Mouse (Mus musculus) CH12.LX (cell line): ENCODE data around the gene Fez2. TPM values are rescaled to one million over a fixed set of nuclear protein-coding genes. Genes with fewer than 3 reads are reported as not detected.

Experiments
- DNase-seq: peaks from one replicate; pipeline ENCODE4 v3.0.0-alpha.2; 2013; ENCODE audit errors: extremely low read depth
- H3K27ac ChIP-seq: 2 replicates; pipeline ENCODE4 v1.5.1; 2012; ENCODE audit warnings: low read depth, mild to moderate bottlenecking, control low read depth, moderate library complexity; ENCODE audit not compliant: insufficient read depth
- H3K27me3 ChIP-seq: replicated peaks from 2 replicates; pipeline ENCODE3; 2012; ENCODE audit warnings: inconsistent platforms
- H3K36me3 ChIP-seq, 2 experiments: replicated peaks in 1 of 2; 2 replicates each; pipeline versions ENCODE3 to v1.6.1; 2012; ENCODE audit warnings: inconsistent platforms in 1 of 2, low read length in 1 of 2, mild to moderate bottlenecking in 1 of 2, mixed read lengths in 1 of 2, moderate library complexity in 1 of 2; ENCODE audit not compliant: control insufficient read depth in 1 of 2, insufficient read depth in 1 of 2
- H3K4me1 ChIP-seq, 2 experiments: 2 replicates each; pipeline ENCODE4 v1.6.1; 2012; ENCODE audit warnings: inconsistent platforms in 1 of 2, moderate library complexity in 1 of 2; ENCODE audit not compliant: insufficient read depth in 2 of 2, control insufficient read depth in 1 of 2
- H3K4me2 ChIP-seq: 2 replicates; pipeline ENCODE4 v1.6.1; 2012; ENCODE audit warnings: low read depth, mild to moderate bottlenecking, control low read depth; ENCODE audit not compliant: poor library complexity, insufficient read depth, severe bottlenecking
- H3K4me3 ChIP-seq, 3 experiments: fragments of 150-350 bp in 1 of 3; sonication (generic) in 1 of 3; replicated peaks in 1 of 3; 2 replicates each; pipeline versions ENCODE3 to v1.5.1; 2011 to 2012; ENCODE audit warnings: low read depth in 2 of 3, low read length in 2 of 3, mild to moderate bottlenecking in 2 of 3, moderate library complexity in 2 of 3, control low read depth in 1 of 3, improper control_type of control experiment in 1 of 3, inconsistent platforms in 1 of 3, mixed read lengths in 1 of 3; ENCODE audit not compliant: poor library complexity in 1 of 3
- H3K79me2 ChIP-seq: replicated peaks from 2 replicates; pipeline ENCODE4 v1.6.1; 2012; ENCODE audit warnings: mild to moderate bottlenecking, moderate library complexity; ENCODE audit not compliant: control insufficient read depth, poor library complexity, insufficient read depth, severe bottlenecking; ENCODE audit errors: extremely low read depth
- H3K9ac ChIP-seq: 2 replicates; pipeline ENCODE4 v1.6.1; 2012; ENCODE audit warnings: low read depth, mild to moderate bottlenecking, control low read depth, moderate library complexity; ENCODE audit not compliant: insufficient read depth
- H3K9me3 ChIP-seq: replicated peaks from 2 replicates; pipeline ENCODE3; 2012; ENCODE audit warnings: low read length, inconsistent platforms, mixed read lengths
- CTCF ChIP-seq, 2 experiments: IDR thresholded peaks in 1 of 2; conservative IDR thresholded peaks in 1 of 2; 2 replicates each; pipeline ENCODE4 v1.5.1; 2011 to 2012; ENCODE audit warnings: low read depth in 2 of 2, low read length in 2 of 2, improper control_type of control experiment in 1 of 2, inconsistent platforms in 1 of 2, mild to moderate bottlenecking in 1 of 2, moderate library complexity in 1 of 2
- E2F4 ChIP-seq: IDR thresholded peaks from 2 replicates; pipeline ENCODE4 v1.6.1; 2011; ENCODE audit warnings: low read depth, low read length, improper control_type of control experiment; ENCODE audit not compliant: insufficient replicate concordance
- ELF1 ChIP-seq: IDR thresholded peaks from 2 replicates; pipeline ENCODE4 v1.6.1; 2014; ENCODE audit warnings: low read depth, mild to moderate bottlenecking, inconsistent platforms, low read length, improper control_type of control experiment
- EP300 ChIP-seq: IDR thresholded peaks from 2 replicates; pipeline ENCODE4 v1.6.1; 2011; ENCODE audit warnings: low read length, improper control_type of control experiment
- IRF4 ChIP-seq: IDR thresholded peaks from 2 replicates; pipeline ENCODE4 v1.6.1; 2014; ENCODE audit warnings: low read depth, mild to moderate bottlenecking, inconsistent platforms, low read length, improper control_type of control experiment
- KAT2A ChIP-seq: IDR thresholded peaks from 2 replicates; pipeline ENCODE4 v1.6.1; 2012; ENCODE audit warnings: low read length, improper control_type of control experiment, inconsistent platforms; ENCODE audit not compliant: insufficient replicate concordance
- MAZ ChIP-seq: IDR thresholded peaks from 2 replicates; pipeline ENCODE4 v1.6.1; 2012; ENCODE audit warnings: low read depth, mild to moderate bottlenecking, inconsistent platforms, low read length, improper control_type of control experiment, moderate library complexity
- MXI1 ChIP-seq: IDR thresholded peaks from 2 replicates; pipeline ENCODE4 v1.6.1; 2011; ENCODE audit warnings: mild to moderate bottlenecking, low read depth, low read length, improper control_type of control experiment
- NELFE ChIP-seq: IDR thresholded peaks from 2 replicates; pipeline ENCODE4 v1.6.1; 2011; ENCODE audit warnings: low read depth, low read length, improper control_type of control experiment
- NRF1 ChIP-seq: IDR thresholded peaks from 2 replicates; pipeline ENCODE4 v1.6.1; 2014; ENCODE audit warnings: low read depth, mild to moderate bottlenecking, inconsistent platforms, low read length, improper control_type of control experiment, moderate library complexity
- PAX5 ChIP-seq: IDR thresholded peaks from 2 replicates; pipeline ENCODE4 v1.6.1; 2012; ENCODE audit warnings: low read length, inconsistent platforms, mixed read lengths
- RAD21 ChIP-seq: IDR thresholded peaks from 2 replicates; pipeline ENCODE4 v1.6.1; 2011; ENCODE audit warnings: low read depth, mild to moderate bottlenecking, low read length, improper control_type of control experiment, moderate library complexity
- RCOR1 ChIP-seq: conservative IDR thresholded peaks from 2 replicates; pipeline ENCODE4 v1.6.1; 2012; ENCODE audit warnings: low read depth, mild to moderate bottlenecking, inconsistent platforms, low read length, improper control_type of control experiment
- SMC3 ChIP-seq: IDR thresholded peaks from 2 replicates; pipeline ENCODE4 v1.6.1; 2011; ENCODE audit warnings: low read depth, low read length, improper control_type of control experiment
- TCF12 ChIP-seq: IDR thresholded peaks from 2 replicates; pipeline ENCODE4 v1.6.1; 2014; ENCODE audit warnings: low read depth, mild to moderate bottlenecking, inconsistent platforms, low read length, improper control_type of control experiment
- UBTF ChIP-seq: IDR thresholded peaks from 2 replicates; pipeline ENCODE4 v1.6.1; 2012; ENCODE audit warnings: low read depth, mild to moderate bottlenecking, inconsistent platforms, low read length, improper control_type of control experiment, moderate library complexity
- ZKSCAN1 ChIP-seq: IDR thresholded peaks from 2 replicates; pipeline ENCODE4 v1.6.1; 2012; ENCODE audit warnings: low read depth, inconsistent platforms, low read length, improper control_type of control experiment, borderline replicate concordance
- ZMIZ1 ChIP-seq: IDR thresholded peaks from 2 replicates; pipeline ENCODE4 v1.6.1; 2012; ENCODE audit warnings: low read depth, mild to moderate bottlenecking, inconsistent platforms, low read length, improper control_type of control experiment
- dilution Hi-C: fragments of 300-500 bp; cut with MboI; formaldehyde crosslinking; loops from 2 replicates; pipeline ENCODE4 v1.14.3; 2020; ENCODE audit warnings: low sequenced_read_pairs; ENCODE audit not compliant: extremely low pct_unique_long_range_greater_than_20kb, extremely low pct_ligation_motif_present
- in situ Hi-C: fragments of 300-500 bp; cut with MboI; formaldehyde crosslinking; loops from 3 replicates; pipeline ENCODE4 v1.14.3; 2019; ENCODE audit warnings: low sequenced_read_pairs, low pct_ligation_motif_present, low pct_unique_long_range_greater_than_20kb, mixed read lengths
- polyA plus RNA-seq: library from polyadenylated mRNA; unstranded; fragments of >175 nt; gene quantifications from 2 replicates; pipeline ENCODE4 v1.2.1, GENCODE M21; 2012; ENCODE audit warnings: low read depth; ENCODE audit not compliant: insufficient read length
- total RNA-seq, 2 experiments: library from RNA; depleted of rRNA; stranded (reverse); fragments of 300-350 nt in 1 of 2; fragments of >200 nt in 1 of 2; gene quantifications; 2 replicates each; pipeline ENCODE4 v1.2.3; 2012 to 2014

Fez2 gene
- total and polyA plus RNA-seq, 3 experiments: 13.5 to 18.7 (median 14.2) TPM

DNA sequence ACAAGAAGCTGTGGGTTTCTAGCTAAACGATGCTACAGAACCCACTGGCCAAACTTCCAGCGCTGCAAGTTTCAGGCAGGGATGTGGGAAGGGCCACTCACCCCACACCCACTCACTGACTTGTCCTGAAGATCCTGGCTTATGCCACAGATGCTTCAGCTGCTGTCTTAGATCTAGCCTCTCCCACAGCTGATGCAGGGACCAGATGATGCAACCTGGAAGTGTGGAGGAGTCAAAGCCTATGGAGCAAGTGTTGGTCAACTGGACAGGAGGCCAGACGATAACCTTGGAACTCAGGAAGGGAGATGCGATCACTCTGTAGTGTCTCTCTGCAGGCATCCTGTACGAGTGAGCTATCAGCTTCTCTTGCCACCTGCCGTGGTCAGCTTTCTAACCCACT, 17.7 kb upstream of the Fez2 start (continued):
- no peak for TF ChIP-seq RCOR1

DNA sequence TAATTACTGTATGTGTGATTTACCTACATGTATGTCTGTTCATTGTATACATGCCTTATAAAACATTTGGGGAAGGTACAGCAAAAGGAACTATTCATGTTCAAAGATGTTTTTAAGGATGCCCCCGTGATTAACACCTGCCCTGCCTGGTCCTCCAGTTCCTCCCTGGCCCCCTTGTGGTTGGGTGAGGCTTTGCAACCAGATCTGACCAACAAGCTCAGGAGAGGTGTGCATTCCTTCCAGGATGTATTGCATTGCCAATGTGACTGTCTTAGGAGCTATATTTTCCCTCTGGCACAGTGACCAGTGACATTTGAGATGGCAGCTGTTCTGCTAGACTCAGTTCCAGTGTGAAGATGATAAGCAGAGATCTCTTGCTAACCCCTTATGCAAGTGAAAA, 16.8 kb upstream of the Fez2 start:
- in situ Hi-C loops (loop anchor here (5.0 kb wide), 1 partner anchor 237 kb away; no protein-coding TSS in a partner anchor), dilution Hi-C loops (no loop called here)
- Histone ChIP-seq H3K36me3 (no peaks in the 10 kb centered on the region), H3K4me2 (no peak overlapping the region), H3K4me3 (no peak overlapping the region), H3K27me3 (no peaks in the 10 kb centered on the region), H3K9ac (no peak overlapping the region), H3K27ac (no peak overlapping the region), H3K79me2 (no peaks in the 10 kb centered on the region), H3K9me3 (no peaks in the 10 kb centered on the region), H3K4me1 (no peaks in the 10 kb centered on the region)
- DNase-seq: peak; percentile 57
- TF ChIP-seq NRF1 (no peak), CTCF (conservative IDR thresholded peaks at IDR 0.05 in 1 of 2, IDR thresholded peaks at IDR 0.05 in 1 of 2; ENCODE audit: low read depth in 2 of 2, low read length in 2 of 2) (peak; percentile 78 to 83), MAZ (no peak), IRF4 (0 out of 2 replicates have a peak, but pooled peaks have one; percentile 12), SMC3 (peak; percentile 82), ZMIZ1 (no peak), RAD21 (peak; percentile 55), TCF12 (0 out of 2 replicates have a peak, but pooled peaks have one; percentile 24)

DNA sequence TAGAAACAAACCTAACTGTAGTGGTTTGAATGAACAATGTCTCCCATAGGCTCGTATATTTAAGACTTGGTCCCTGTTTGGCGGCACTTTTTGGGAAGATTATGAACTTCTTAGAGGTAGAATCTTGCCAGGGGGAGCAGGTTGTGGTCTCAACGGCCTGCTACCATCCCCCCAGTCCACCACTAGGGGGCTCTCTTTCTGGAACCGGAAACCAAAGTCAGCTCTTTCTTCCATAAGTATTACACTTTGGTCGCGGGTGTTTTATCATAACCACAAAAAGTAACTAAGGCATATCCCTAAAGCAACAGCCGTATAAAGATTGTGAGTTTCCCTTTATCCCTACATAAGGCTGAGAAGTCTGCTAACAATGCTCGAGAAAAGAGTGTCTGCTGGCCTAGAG, 12.4 kb upstream of the Fez2 start:
- dilution Hi-C loops (no loop called here), in situ Hi-C loops (no loop called here)
- Histone ChIP-seq H3K36me3 (no peaks in the 10 kb centered on the region), H3K27me3 (no peaks in the 10 kb centered on the region), H3K4me3 (no peak overlapping the region), H3K9me3 (peaks cover 2% of the 10 kb centered on the region), H3K9ac (no peak overlapping the region), H3K27ac (no peak overlapping the region), H3K4me2 (peak overlapping the region; percentile 60), H3K79me2 (no peaks in the 10 kb centered on the region), H3K4me1 (no peaks in the 10 kb centered on the region)
- TF ChIP-seq MAZ (0 out of 2 replicates have a peak, but pooled peaks have one; percentile 28), CTCF (conservative IDR thresholded peaks at IDR 0.05 in 1 of 2, IDR thresholded peaks at IDR 0.05 in 1 of 2; ENCODE audit: low read depth in 2 of 2, low read length in 2 of 2) (peak; percentile 53 to 76; a peak in 3 of 4 replicates), SMC3 (peak; percentile 43), NELFE (no peak), TCF12 (no peak), ELF1 (peak; percentile 70), ZMIZ1 (no peak), KAT2A (no peak), E2F4 (no peak), ZKSCAN1 (no peak), PAX5 (no peak), RAD21 (no peak; the same call in none of the 2 replicates), MXI1 (no peak), IRF4 (no peak), EP300 (peak; percentile 15; the same call in 1 of the 2 replicates), UBTF (no peak)
- DNase-seq: no peak
